Mouse (Mus musculus) intestine, embryonic 15.5 days (tissue): ENCODE measurements around the gene Grik5. TPM values are rescaled to one million over a fixed set of nuclear protein-coding genes. Genes with fewer than 3 reads are reported as not detected.

ENCODE experiments used
- ATAC-seq: fragments of 200-750 bp; cut with Nextera tagmentation; 2 replicates; pipeline ENCODE4 v1.8.0; 2017; ENCODE audit warnings: moderate TSS enrichment, moderate library complexity
- H3K27ac ChIP-seq: fragments of 300-500 bp; sonication (generic); 2 replicates; pipeline ENCODE4 v1.5.1; 2015; ENCODE audit warnings: mild to moderate bottlenecking, inconsistent platforms
- H3K27me3 ChIP-seq: fragments of 300-500 bp; sonication (generic); replicated peaks from 2 replicates; pipeline ENCODE4 v1.6.1; 2015; ENCODE audit warnings: inconsistent platforms
- H3K36me3 ChIP-seq: fragments of 300-500 bp; sonication (generic); 2 replicates; pipeline ENCODE4 v1.6.1; 2015; ENCODE audit warnings: inconsistent platforms
- H3K4me1 ChIP-seq: fragments of 300-500 bp; sonication (generic); replicated peaks from 2 replicates; pipeline ENCODE4 v1.6.1; 2015; ENCODE audit warnings: inconsistent platforms
- H3K4me2 ChIP-seq: fragments of 300-500 bp; sonication (generic); replicated peaks from 2 replicates; pipeline ENCODE4 v1.6.1; 2015; ENCODE audit warnings: mild to moderate bottlenecking, inconsistent platforms
- H3K4me3 ChIP-seq: fragments of 300-500 bp; sonication (generic); replicated peaks from 2 replicates; pipeline ENCODE4 v1.5.1; 2015; ENCODE audit warnings: inconsistent platforms
- H3K9ac ChIP-seq: fragments of 300-500 bp; sonication (generic); 2 replicates; pipeline ENCODE4 v1.6.1; 2015; ENCODE audit warnings: inconsistent platforms
- H3K9me3 ChIP-seq: fragments of 300-500 bp; sonication (generic); 2 replicates; pipeline ENCODE4 v1.6.1; 2016; ENCODE audit warnings: inconsistent platforms
- WGBS: fragments of 180-500 bp; shearing (Covaris S2); methylation state at CpG from one replicate; pipeline ENCODE4 v1.1.7; 2015; 5-methylcytosine and 5-hydroxymethylcytosine counted together
- polyA plus RNA-seq: library from polyadenylated mRNA; unstranded; fragments of >200 nt; fragmentation: Nextera tagmentation; extraction: Ambion mirVana; gene quantifications from 2 replicates; pipeline ENCODE4 v1.2.1, GENCODE M21; 2015

The Grik5 gene
- polyA plus RNA-seq, 1 experiment from 2014 or later = 3.3 TPM

GRCm38 (mm10) chr7:24971972-24972893 lies 99.9 kb downstream of the Grik5 start, which contains the start of gene Rabac1:
Gene Rabac1 (minus strand): TSS chr7:24972754.
- Histone ChIP-seq H3K4me2 (peak within 1 kb of the TSS; percentile 79), H3K4me1 (0 out of 2 replicates have a peak, but pooled peaks cover 4% of the 10 kb centered on the region), H3K9ac (peak within 1 kb of the TSS; percentile 80), H3K4me3 (peak within 1 kb of the TSS; percentile 78), H3K36me3 (peaks cover 3% of the 10 kb centered on the region; the same call in 1 of the 2 replicates), H3K9me3 (no peaks in the 10 kb centered on the region), H3K27ac (peak within 1 kb of the TSS; percentile 75), H3K27me3 (no peaks in the 10 kb centered on the region)
- peak; percentile 95 for ATAC-seq
- under 1% methylated on average over 45 of the region's 45 CpGs for WGBS

GRCm38 (mm10) chr7:24971261-24971971 lies 100.7 kb downstream of the Grik5 start:
- peak overlapping the region; percentile 80 for H3K9ac ChIP-seq
- ATAC-seq = peak; percentile 14
- H3K27me3 ChIP-seq = no peaks in the 10 kb centered on the region
- 6% methylated on average over 19 of the region's 19 CpGs for WGBS
- H3K4me1 ChIP-seq = 0 out of 2 replicates have a peak, but pooled peaks cover 4% of the 10 kb centered on the region
- H3K4me2 ChIP-seq = peak overlapping the region; percentile 79
- no peaks in the 10 kb centered on the region for H3K9me3 ChIP-seq
- peak overlapping the region; percentile 78 for H3K4me3 ChIP-seq
- peaks cover 3% of the 10 kb centered on the region; the same call in 1 of the 2 replicates for H3K36me3 ChIP-seq
- H3K27ac ChIP-seq = peak overlapping the region; percentile 75

- ATAC-seq = no peak
- H3K27ac ChIP-seq = no peak overlapping the region
- H3K27me3 ChIP-seq = no peaks in the 10 kb centered on the region
- no peaks in the 10 kb centered on the region for H3K9me3 ChIP-seq
- H3K36me3 ChIP-seq = peaks cover 3% of the 10 kb centered on the region; the same call in 1 of the 2 replicates
- no peak overlapping the region for H3K9ac ChIP-seq
- WGBS = 93% methylated on average over 3 of the region's 3 CpGs
- H3K4me2 ChIP-seq = no peak overlapping the region
- H3K4me1 ChIP-seq = 0 out of 2 replicates have a peak, but pooled peaks cover 4% of the 10 kb centered on the region
- no peak overlapping the region for H3K4me3 ChIP-seq
Measured at GRCm38 (mm10) chr7:24970341-24970740, 101.8 kb downstream of the Grik5 start.

- WGBS = 80% methylated on average over 12 of the region's 12 CpGs
- H3K4me2 ChIP-seq = no peak overlapping the region
- no peaks in the 10 kb centered on the region for H3K27me3 ChIP-seq
- H3K4me1 ChIP-seq = 0 out of 2 replicates have a peak, but pooled peaks cover 4% of the 10 kb centered on the region
- no peak for ATAC-seq
- no peak overlapping the region for H3K27ac ChIP-seq
- H3K9ac ChIP-seq = no peak overlapping the region
- H3K36me3 ChIP-seq = peaks cover 3% of the 10 kb centered on the region; the same call in 1 of the 2 replicates
- H3K9me3 ChIP-seq = no peaks in the 10 kb centered on the region
- no peak overlapping the region for H3K4me3 ChIP-seq
Measured at GRCm38 (mm10) chr7:24969805-24970204, 102.3 kb downstream of the Grik5 start.

GRCm38 (mm10) chr7:24968463-24968862 lies 103.7 kb downstream of the Grik5 start:
- H3K4me2 ChIP-seq = no peak overlapping the region
- H3K4me1 ChIP-seq = 0 out of 2 replicates have a peak, but pooled peaks cover 4% of the 10 kb centered on the region
- H3K27ac ChIP-seq = no peak overlapping the region
- no peaks in the 10 kb centered on the region for H3K9me3 ChIP-seq
- no peak overlapping the region for H3K4me3 ChIP-seq
- no peaks in the 10 kb centered on the region for H3K27me3 ChIP-seq
- WGBS = 77% methylated on average over 6 of the region's 6 CpGs
- H3K36me3 ChIP-seq = peaks cover 3% of the 10 kb centered on the region; the same call in 1 of the 2 replicates
- no peak overlapping the region for H3K9ac ChIP-seq
- ATAC-seq = no peak

GRCm38 (mm10) chr7:24967966-24968365 lies 104.2 kb downstream of the Grik5 start:
- Histone ChIP-seq H3K4me1 (0 out of 2 replicates have a peak, but pooled peaks cover 4% of the 10 kb centered on the region), H3K27ac (no peak overlapping the region), H3K9ac (no peak overlapping the region), H3K9me3 (no peaks in the 10 kb centered on the region), H3K36me3 (peaks cover 3% of the 10 kb centered on the region; the same call in 1 of the 2 replicates), H3K4me3 (no peak overlapping the region), H3K4me2 (no peak overlapping the region), H3K27me3 (no peaks in the 10 kb centered on the region)
- 73% methylated on average over 8 of the region's 8 CpGs for WGBS
- no peak for ATAC-seq

- Histone ChIP-seq H3K9me3 (no peaks in the 10 kb centered on the region), H3K36me3 (peaks cover 3% of the 10 kb centered on the region; the same call in 1 of the 2 replicates), H3K4me3 (no peak overlapping the region), H3K27me3 (no peaks in the 10 kb centered on the region), H3K4me2 (no peak overlapping the region), H3K27ac (no peak overlapping the region), H3K4me1 (no peaks in the 10 kb centered on the region), H3K9ac (no peak overlapping the region)
- WGBS = 10% methylated on average over 5 of the region's 5 CpGs
- 0 out of 2 replicates have a peak, but pooled peaks have one; percentile 34 for ATAC-seq
Measured at GRCm38 (mm10) chr7:24964897-24965535, 107.1 kb downstream of the Grik5 start.

GRCm38 (mm10) chr7:24964288-24964687 lies 107.9 kb downstream of the Grik5 start:
- H3K27me3 ChIP-seq = no peaks in the 10 kb centered on the region
- H3K4me3 ChIP-seq = no peak overlapping the region
- no peak overlapping the region for H3K4me2 ChIP-seq
- H3K27ac ChIP-seq = no peak overlapping the region
- no peak overlapping the region for H3K9ac ChIP-seq
- H3K36me3 ChIP-seq = no peaks in the 10 kb centered on the region
- ATAC-seq = no peak
- no peaks in the 10 kb centered on the region for H3K4me1 ChIP-seq
- no peaks in the 10 kb centered on the region for H3K9me3 ChIP-seq
- WGBS = 78% methylated on average over 2 of the region's 2 CpGs

Other genes with a start within 250 kb of the Grik5 start
- gene Gm9844, start 210.1 kb downstream of the Grik5 start, polyA plus RNA-seq = 17.2 and 17.8 TPM in 2 replicates
- gene Lypd4, start 202.4 kb downstream of the Grik5 start, polyA plus RNA-seq = not detected in 2 replicates
- not detected in 2 replicates for gene Dmrtc2, start 202.3 kb downstream of the Grik5 start, polyA plus RNA-seq
- 2,486 and 2,546 TPM in 2 replicates for gene Rps19, start 188.0 kb downstream of the Grik5 start, polyA plus RNA-seq
- 0.19 and 0.29 TPM in 2 replicates for gene Cd79a, start 175.0 kb downstream of the Grik5 start, polyA plus RNA-seq
- gene Arhgef1, start 169.4 kb downstream of the Grik5 start, polyA plus RNA-seq = 76.5 and 77.7 TPM in 2 replicates
- gene Gm4881, start 127.9 kb downstream of the Grik5 start, polyA plus RNA-seq = not detected in 2 replicates
- gene Rabac1, start 99.6 kb downstream of the Grik5 start, polyA plus RNA-seq = 123 and 157 TPM in 2 replicates
- gene Atp1a3, start 66.4 kb downstream of the Grik5 start, polyA plus RNA-seq = 3.8 TPM in 2 replicates
- gene Zfp574, start 221 bp upstream of the Grik5 start, polyA plus RNA-seq = 24.7 and 25.3 TPM in 2 replicates
- gene Pou2f2, start 107.4 kb upstream of the Grik5 start, polyA plus RNA-seq = 1.8 TPM in 2 replicates
- 13.2 and 13.5 TPM in 2 replicates for gene Dedd2, start 148.3 kb upstream of the Grik5 start, polyA plus RNA-seq
- 2.6 and 2.8 TPM in 2 replicates for gene Zfp526, start 149.1 kb upstream of the Grik5 start, polyA plus RNA-seq
- gene Gsk3a, start 165.5 kb upstream of the Grik5 start, polyA plus RNA-seq = 8.0 and 10.3 TPM in 2 replicates
- 14.8 TPM in 2 replicates for gene Erf, start 178.4 kb upstream of the Grik5 start, polyA plus RNA-seq
- 26.1 and 26.6 TPM in 2 replicates for gene Cic, start 195.4 kb upstream of the Grik5 start, polyA plus RNA-seq
- 173 TPM in 2 replicates for gene Pafah1b3, start 225.6 kb upstream of the Grik5 start, polyA plus RNA-seq
- 0.41 and 0.71 TPM in 2 replicates for gene Prr19, start 229.1 kb upstream of the Grik5 start, polyA plus RNA-seq
- 1.2 and 1.3 TPM in 2 replicates for gene Tmem145, start 233.8 kb upstream of the Grik5 start, polyA plus RNA-seq
- 8.1 and 9.2 TPM in 2 replicates for gene Megf8, start 244.8 kb upstream of the Grik5 start, polyA plus RNA-seq